Mouse (Mus musculus): ENCODE results near the gene Oas1d.
"Not testable (repeated sequence)": the region's sequence is repeated elsewhere in the genome, so short reads cannot be mapped to it uniquely, and the experiment has no call there.

DNA sequence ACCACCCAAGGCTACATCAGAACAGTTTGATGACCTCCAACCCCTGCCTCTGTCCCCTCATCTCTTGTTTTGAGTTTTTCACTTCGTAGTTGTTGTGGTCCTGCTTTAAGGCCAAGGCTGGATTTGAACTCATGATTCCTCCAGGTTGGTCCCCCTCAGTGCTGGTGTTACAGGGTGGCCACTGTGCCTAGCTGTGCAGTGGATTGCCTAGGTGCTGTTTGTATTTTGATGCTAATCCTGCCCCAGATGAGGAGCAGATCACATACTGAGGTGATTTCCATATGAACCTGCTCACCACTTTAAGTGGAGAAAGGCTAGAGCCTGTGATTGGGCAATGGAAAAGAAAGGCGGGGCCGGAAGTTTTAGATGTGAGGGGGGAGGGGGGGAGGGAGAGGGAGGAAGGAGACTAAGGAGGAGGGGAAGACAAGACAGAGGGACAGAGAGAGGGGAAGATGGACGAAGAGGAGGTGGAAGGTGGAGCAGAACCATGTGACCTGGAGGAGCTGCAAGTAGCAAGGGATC is 26.0 kb upstream of the Oas1d start:
- not testable (repeated sequence) for TF ChIP-seq POLR2A (IDR thresholded peaks at IDR 0.05; ENCODE audit: extremely low read depth, insufficient read depth, low read length); CTCF (IDR thresholded peaks at IDR 0.05; ENCODE audit: low read depth, low read length)
